Mouse (Mus musculus): ENCODE data around the gene Cdk8.
"Not testable (repeated sequence)": the region's sequence is repeated elsewhere in the genome, so short reads cannot be mapped to it uniquely, and the experiment has no call there.

DNA sequence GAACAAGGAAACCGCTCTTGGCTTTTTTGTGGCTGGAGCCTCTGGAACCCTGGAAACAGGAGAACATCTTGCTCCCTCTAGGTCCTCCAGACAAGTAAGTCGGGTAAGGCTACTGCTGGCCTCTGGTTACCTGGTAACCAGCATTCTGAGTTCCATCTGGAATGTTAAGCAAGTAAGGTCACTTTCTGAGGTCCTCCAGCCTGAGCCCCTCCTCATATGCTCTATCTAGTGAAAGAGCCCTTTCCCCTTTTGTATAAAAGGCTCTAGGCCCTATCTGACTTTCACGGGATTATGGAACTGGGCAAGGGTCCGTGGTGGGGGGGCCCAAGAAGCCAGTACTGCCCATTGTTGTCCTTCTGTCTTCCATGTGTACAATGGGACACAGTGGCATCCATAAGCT lies 45.8 kb upstream of the Cdk8 start, which contains the start of gene 1700001J03Rik:
- TF ChIP-seq FLI1 (IDR thresholded peaks at IDR 0.05; ENCODE audit: low read length); GATA1 (IDR thresholded peaks at IDR 0.05; ENCODE audit: borderline replicate concordance, low read length): not testable (repeated sequence)

Data from megakaryocyte, embryonic 14.5 days (primary cell).